Mouse (Mus musculus): Measurements from ENCODE around the gene P4ha3. TPM values are rescaled to one million over a fixed set of nuclear protein-coding genes. Genes with fewer than 3 reads are reported as not detected.

Gene P4ha3
- polyA plus RNA-seq, 1 experiment = 1.2 TPM

Other genes with a start within 250 kb of the P4ha3 start
- gene Pold3, start 164.0 kb upstream of the P4ha3 start, polyA plus RNA-seq (2012; rRNA removed) = 26.8 and 27.5 TPM in 2 replicates
- gene Lipt2, start 126.2 kb upstream of the P4ha3 start, polyA plus RNA-seq (2012; rRNA removed) = 5.2 and 6.8 TPM in 2 replicates
- gene Kcne3, start 109.0 kb upstream of the P4ha3 start, polyA plus RNA-seq (2012; rRNA removed) = 2.4 and 2.7 TPM in 2 replicates
- gene Pgm2l1, start 58.1 kb upstream of the P4ha3 start, polyA plus RNA-seq (2012; rRNA removed) = 4.9 and 5.2 TPM in 2 replicates
- gene C2cd3, start 86.7 kb downstream of the P4ha3 start, polyA plus RNA-seq (2012; rRNA removed) = 14.7 and 17.2 TPM in 2 replicates
- 54.4 and 63.6 TPM in 2 replicates for gene Ppme1, start 86.8 kb downstream of the P4ha3 start, polyA plus RNA-seq (2012; rRNA removed)
- 0.49 and 1.3 TPM in 2 replicates for gene Ucp3, start 187.5 kb downstream of the P4ha3 start, polyA plus RNA-seq (2012; rRNA removed)
- 209 and 247 TPM in 2 replicates for gene Ucp2, start 207.8 kb downstream of the P4ha3 start, polyA plus RNA-seq (2012; rRNA removed)
- 1.1 and 1.7 TPM in 2 replicates for gene Dnajb13, start 229.4 kb downstream of the P4ha3 start, polyA plus RNA-seq (2012; rRNA removed)